Mouse (Mus musculus) testis, adult 2 months (tissue): ENCODE data around the gene Rnaset2b.
"Not testable (repeated sequence)": the region's sequence is repeated elsewhere in the genome, so short reads cannot be mapped to it uniquely, and the experiment has no call there.

ENCODE experiments used
- CTCF ChIP-seq: fragments of 200-500 bp; IDR thresholded peaks from 2 replicates; pipeline ENCODE4 v1.5.1; 2012; ENCODE audit warnings: low read depth, mild to moderate bottlenecking, inconsistent platforms, low read length, moderate library complexity; ENCODE audit not compliant: control insufficient read depth, insufficient read depth, insufficient replicate concordance
- POLR2A ChIP-seq: fragments of 200-500 bp; IDR thresholded peaks from 2 replicates; pipeline ENCODE4 v1.6.1; 2012; ENCODE audit warnings: low read depth, mild to moderate bottlenecking, inconsistent platforms, low read length, moderate library complexity; ENCODE audit not compliant: control insufficient read depth

DNA sequence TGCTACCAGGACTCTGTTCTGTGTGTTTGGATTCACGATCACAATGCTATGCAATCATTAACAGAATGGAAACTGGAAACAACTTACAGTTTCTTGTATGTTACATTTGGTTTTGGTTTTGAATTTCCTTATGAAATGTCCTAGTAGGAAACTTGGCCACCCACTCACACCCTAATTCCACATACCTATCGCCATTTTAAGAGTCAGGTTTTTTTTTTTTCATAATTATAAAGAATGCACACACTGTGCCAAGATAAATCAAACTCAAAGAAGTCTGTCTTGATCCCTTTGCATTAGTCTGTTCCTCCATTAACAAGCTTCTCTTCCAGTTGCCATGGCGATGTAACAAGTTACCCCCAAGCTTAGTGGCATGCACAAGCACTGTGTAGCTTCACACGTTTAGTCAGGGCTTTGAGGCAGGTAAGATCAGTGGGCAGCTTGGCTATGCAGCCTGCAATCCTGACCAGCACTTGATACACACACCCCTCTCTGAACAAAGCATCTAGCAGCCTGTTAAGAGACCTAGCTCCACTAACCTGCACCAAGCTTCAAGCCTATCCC lies 2.5 kb downstream of the Rnaset2b start:
- not testable (repeated sequence) for TF ChIP-seq POLR2A, CTCF
